Mouse (Mus musculus) olfactory bulb, adult 2 months (tissue): Measurements from ENCODE around the gene Vdr.

Source experiments
- CTCF ChIP-seq: fragments of 200-500 bp; IDR thresholded peaks from 2 replicates; pipeline ENCODE4 v1.5.1; 2012; ENCODE audit warnings: low read depth, mild to moderate bottlenecking, low read length, moderate library complexity; ENCODE audit not compliant: insufficient read depth
- POLR2A ChIP-seq: fragments of 200-500 bp; IDR thresholded peaks from 2 replicates; pipeline ENCODE4 v1.6.1; 2012; ENCODE audit warnings: mild to moderate bottlenecking, low read depth, low read length, moderate library complexity; ENCODE audit not compliant: insufficient read depth

GRCm38 (mm10) chr15:97812126-97812525, 98.3 kb downstream of the Vdr start:
- TF ChIP-seq POLR2A = no peak
- no peak for TF ChIP-seq CTCF
